Mouse (Mus musculus): Measurements from ENCODE around the gene Ccdc152. TPM values are rescaled to one million over a fixed set of nuclear protein-coding genes. Genes with fewer than 3 reads are reported as not detected.

Gene Ccdc152
- total RNA-seq, 1 experiment, result 0.76 TPM

- in situ Hi-C loops (cut with MboI; ENCODE audit: low sequenced_read_pairs in 2 of 2, unreplicated experiment in 2 of 2), result no loop called here
- no peaks in the 10 kb centered on the region for H3K9me3 ChIP-seq (ENCODE audit: control insufficient read depth, insufficient read depth, low read depth, low read length)
- H3K4me3 ChIP-seq (ENCODE audit: insufficient read depth in 1 of 2, low read depth in 1 of 2, low read length in 2 of 2, poor library complexity in 1 of 2, severe bottlenecking in 1 of 2), result no peak overlapping the region
- no peak overlapping the region for H3K9ac ChIP-seq (ENCODE audit: insufficient read depth, low read depth, low read length, poor library complexity, severe bottlenecking)
- H3K36me3 ChIP-seq (ENCODE audit: control insufficient read depth, insufficient read depth, low read length, poor library complexity, severe bottlenecking), result no peaks in the 10 kb centered on the region
- DNase-seq (ENCODE audit: low read depth, low spot score), result no peak
- H3K27ac ChIP-seq (ENCODE audit: insufficient read depth, low read depth, low read length, poor library complexity, severe bottlenecking), result no peak overlapping the region
- no peaks in the 10 kb centered on the region for H3K4me1 ChIP-seq (ENCODE audit: control insufficient read depth in 2 of 2, insufficient read depth in 2 of 2, low read length in 2 of 2, poor library complexity in 1 of 2)
- TF ChIP-seq HCFC1 (IDR thresholded peaks at IDR 0.05; ENCODE audit: borderline replicate concordance, insufficient read depth, low read length), result no peak
- TF ChIP-seq CHD2 (IDR thresholded peaks at IDR 0.05; ENCODE audit: low read depth, low read length), result no peak
- no peak for TF ChIP-seq ZC3H11A (IDR thresholded peaks at IDR 0.05; ENCODE audit: borderline replicate concordance, low read depth, low read length)
- TF ChIP-seq ZNF384 (IDR thresholded peaks at IDR 0.05; ENCODE audit: low read depth, low read length), result no peak
- no peak for TF ChIP-seq MAFK (IDR thresholded peaks at IDR 0.05; ENCODE audit: insufficient read depth, low read depth, low read length)
These were observed 38.7 kb upstream of the Ccdc152 start for GRCm38 (mm10) chr15:3341806-3342582.

DNA sequence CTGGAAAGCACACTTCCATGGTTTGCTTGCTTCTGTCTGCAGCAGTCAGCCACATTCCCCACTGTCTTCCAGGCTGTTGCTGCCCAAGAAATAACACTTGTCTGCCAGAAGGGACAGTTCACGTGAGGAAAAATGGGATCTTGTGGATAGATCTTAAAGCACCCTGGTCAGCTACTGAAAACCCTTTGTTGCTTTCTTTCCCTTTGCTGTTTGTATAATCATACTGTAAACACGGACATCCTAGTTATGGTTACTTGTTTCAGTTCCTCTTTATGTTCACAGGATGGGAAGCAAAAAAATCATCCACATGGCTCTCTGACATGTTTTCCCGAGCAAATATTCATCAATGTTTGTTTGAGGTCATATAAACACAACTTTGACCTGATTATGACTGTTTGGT is 36.5 kb upstream of the Ccdc152 start:
- H3K27ac ChIP-seq (ENCODE audit: insufficient read depth, low read depth, low read length, poor library complexity, severe bottlenecking), result no peak overlapping the region
- H3K9ac ChIP-seq (ENCODE audit: insufficient read depth, low read depth, low read length, poor library complexity, severe bottlenecking), result no peak overlapping the region
- no peak for DNase-seq (ENCODE audit: low read depth, low spot score)
- in situ Hi-C loops (cut with MboI; ENCODE audit: low sequenced_read_pairs in 2 of 2, unreplicated experiment in 2 of 2), result no loop called here
- no peaks in the 10 kb centered on the region for H3K4me1 ChIP-seq (ENCODE audit: control insufficient read depth in 2 of 2, insufficient read depth in 2 of 2, low read length in 2 of 2, poor library complexity in 1 of 2)
- no peaks in the 10 kb centered on the region for H3K36me3 ChIP-seq (ENCODE audit: control insufficient read depth, insufficient read depth, low read length, poor library complexity, severe bottlenecking)
- no peak overlapping the region for H3K4me3 ChIP-seq (ENCODE audit: insufficient read depth in 1 of 2, low read depth in 1 of 2, low read length in 2 of 2, poor library complexity in 1 of 2, severe bottlenecking in 1 of 2)
- TF ChIP-seq MAFK (IDR thresholded peaks at IDR 0.05; ENCODE audit: insufficient read depth, low read depth, low read length) (no peak), ZNF384 (IDR thresholded peaks at IDR 0.05; ENCODE audit: low read depth, low read length) (no peak)
- H3K9me3 ChIP-seq (ENCODE audit: control insufficient read depth, insufficient read depth, low read depth, low read length), result no peaks in the 10 kb centered on the region

DNA sequence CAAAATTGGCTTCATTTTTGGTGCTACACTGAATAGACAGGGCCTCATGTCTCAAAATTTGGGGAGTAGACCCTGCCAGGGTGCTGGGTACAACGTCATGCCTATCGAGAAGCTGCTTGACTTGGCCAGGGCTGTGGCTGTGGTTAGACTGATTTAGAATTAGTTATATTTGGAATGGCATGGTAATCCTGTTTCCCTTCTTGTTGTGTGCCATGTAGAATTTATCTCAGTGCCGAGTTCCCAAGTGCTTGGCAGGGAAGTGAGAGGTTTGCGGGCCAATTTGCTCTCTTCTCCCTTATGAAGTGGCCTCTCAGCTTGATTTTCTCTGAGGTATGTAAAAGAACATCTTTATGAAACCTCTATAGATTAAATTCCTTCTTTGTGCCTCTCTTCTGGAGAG is 29.2 kb upstream of the Ccdc152 start:
- in situ Hi-C loops (cut with MboI; ENCODE audit: low sequenced_read_pairs in 2 of 2, unreplicated experiment in 2 of 2), result no loop called here
- Histone ChIP-seq H3K4me3 (ENCODE audit: insufficient read depth in 1 of 2, low read depth in 1 of 2, low read length in 2 of 2, poor library complexity in 1 of 2, severe bottlenecking in 1 of 2) (no peak overlapping the region), H3K9me3 (ENCODE audit: control insufficient read depth, insufficient read depth, low read depth, low read length) (no peaks in the 10 kb centered on the region), H3K36me3 (ENCODE audit: control insufficient read depth, insufficient read depth, low read length, poor library complexity, severe bottlenecking) (no peaks in the 10 kb centered on the region), H3K9ac (ENCODE audit: insufficient read depth, low read depth, low read length, poor library complexity, severe bottlenecking) (no peak overlapping the region), H3K4me1 (ENCODE audit: control insufficient read depth in 2 of 2, insufficient read depth in 2 of 2, low read length in 2 of 2, poor library complexity in 1 of 2) (no peaks in the 10 kb centered on the region), H3K27ac (ENCODE audit: insufficient read depth, low read depth, low read length, poor library complexity, severe bottlenecking) (no peak overlapping the region)
- no peak for DNase-seq (ENCODE audit: low read depth, low spot score)
- TF ChIP-seq CHD2 (IDR thresholded peaks at IDR 0.05; ENCODE audit: low read depth, low read length), result no peak
- no peak for TF ChIP-seq MAFK (IDR thresholded peaks at IDR 0.05; ENCODE audit: insufficient read depth, low read depth, low read length)
- no peak for TF ChIP-seq ZC3H11A (IDR thresholded peaks at IDR 0.05; ENCODE audit: borderline replicate concordance, low read depth, low read length)
- no peak for TF ChIP-seq HCFC1 (IDR thresholded peaks at IDR 0.05; ENCODE audit: borderline replicate concordance, insufficient read depth, low read length)
- no peak for TF ChIP-seq ZNF384 (IDR thresholded peaks at IDR 0.05; ENCODE audit: low read depth, low read length)

GRCm38 (mm10) chr15:3331813-3332212 is 28.5 kb upstream of the Ccdc152 start:
- in situ Hi-C loops (cut with MboI; ENCODE audit: low sequenced_read_pairs in 2 of 2, unreplicated experiment in 2 of 2), result no loop called here

DNA sequence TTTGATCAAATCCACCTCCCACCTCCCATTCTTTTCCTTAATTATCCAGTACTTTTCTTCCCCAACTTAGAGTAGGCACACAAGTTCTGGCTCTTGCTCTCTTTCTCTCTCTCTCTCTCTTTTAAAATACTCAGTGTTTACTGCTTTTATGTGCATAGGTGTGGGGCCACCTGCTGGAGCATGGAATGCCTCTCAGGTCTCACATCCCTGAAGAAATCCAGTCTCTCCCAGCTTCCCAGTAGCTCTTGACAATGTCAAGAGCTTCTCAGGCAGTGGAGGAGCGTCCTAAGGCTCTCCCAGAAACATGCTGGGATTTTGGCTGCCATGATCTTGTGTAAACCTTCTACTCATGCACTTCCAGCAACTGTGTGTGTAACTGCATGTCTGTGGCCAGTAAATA is 27.0 kb upstream of the Ccdc152 start:
- no peak for DNase-seq (ENCODE audit: low read depth, low spot score)
- H3K27ac ChIP-seq (ENCODE audit: insufficient read depth, low read depth, low read length, poor library complexity, severe bottlenecking), result no peak overlapping the region
- H3K9ac ChIP-seq (ENCODE audit: insufficient read depth, low read depth, low read length, poor library complexity, severe bottlenecking), result no peak overlapping the region
- no peak overlapping the region for H3K4me3 ChIP-seq (ENCODE audit: insufficient read depth in 1 of 2, low read depth in 1 of 2, low read length in 2 of 2, poor library complexity in 1 of 2, severe bottlenecking in 1 of 2)
- no peaks in the 10 kb centered on the region for H3K9me3 ChIP-seq (ENCODE audit: control insufficient read depth, insufficient read depth, low read depth, low read length)
- TF ChIP-seq CHD2 (IDR thresholded peaks at IDR 0.05; ENCODE audit: low read depth, low read length) (no peak), ZC3H11A (IDR thresholded peaks at IDR 0.05; ENCODE audit: borderline replicate concordance, low read depth, low read length) (no peak), HCFC1 (IDR thresholded peaks at IDR 0.05; ENCODE audit: borderline replicate concordance, insufficient read depth, low read length) (no peak)
- no peaks in the 10 kb centered on the region for H3K4me1 ChIP-seq (ENCODE audit: control insufficient read depth in 2 of 2, insufficient read depth in 2 of 2, low read length in 2 of 2, poor library complexity in 1 of 2)
- no peaks in the 10 kb centered on the region for H3K36me3 ChIP-seq (ENCODE audit: control insufficient read depth, insufficient read depth, low read length, poor library complexity, severe bottlenecking)
- in situ Hi-C loops (cut with MboI; ENCODE audit: low sequenced_read_pairs in 2 of 2, unreplicated experiment in 2 of 2), result no loop called here

More at GRCm38 (mm10) chr15:3331813-3332212, 28.5 kb upstream of the Ccdc152 start:
- Histone ChIP-seq H3K4me3 (ENCODE audit: insufficient read depth in 1 of 2, low read depth in 1 of 2, low read length in 2 of 2, poor library complexity in 1 of 2, severe bottlenecking in 1 of 2) (no peak overlapping the region), H3K9me3 (ENCODE audit: control insufficient read depth, insufficient read depth, low read depth, low read length) (no peaks in the 10 kb centered on the region), H3K4me1 (ENCODE audit: control insufficient read depth in 2 of 2, insufficient read depth in 2 of 2, low read length in 2 of 2, poor library complexity in 1 of 2) (no peaks in the 10 kb centered on the region), H3K27ac (ENCODE audit: insufficient read depth, low read depth, low read length, poor library complexity, severe bottlenecking) (no peak overlapping the region), H3K36me3 (ENCODE audit: control insufficient read depth, insufficient read depth, low read length, poor library complexity, severe bottlenecking) (no peaks in the 10 kb centered on the region), H3K9ac (ENCODE audit: insufficient read depth, low read depth, low read length, poor library complexity, severe bottlenecking) (no peak overlapping the region)
- no peak for DNase-seq (ENCODE audit: low read depth, low spot score)
- no peak for TF ChIP-seq MAFK (IDR thresholded peaks at IDR 0.05; ENCODE audit: insufficient read depth, low read depth, low read length)

Measured in ES-E14 (cell line).